Mouse (Mus musculus) brain, adult 2 months (tissue): ENCODE results near the gene Il1rapl1.

Source experiments
- DNase-seq: peaks from one replicate; pipeline ENCODE4 v3.0.0; 2011; ENCODE audit warnings: low read depth, low spot score

The Il1rapl1 gene

GRCm38 (mm10) chrX:87655644-87656043 is 459.8 kb downstream of the Il1rapl1 start:
- DNase-seq = peak; percentile 43

DNA sequence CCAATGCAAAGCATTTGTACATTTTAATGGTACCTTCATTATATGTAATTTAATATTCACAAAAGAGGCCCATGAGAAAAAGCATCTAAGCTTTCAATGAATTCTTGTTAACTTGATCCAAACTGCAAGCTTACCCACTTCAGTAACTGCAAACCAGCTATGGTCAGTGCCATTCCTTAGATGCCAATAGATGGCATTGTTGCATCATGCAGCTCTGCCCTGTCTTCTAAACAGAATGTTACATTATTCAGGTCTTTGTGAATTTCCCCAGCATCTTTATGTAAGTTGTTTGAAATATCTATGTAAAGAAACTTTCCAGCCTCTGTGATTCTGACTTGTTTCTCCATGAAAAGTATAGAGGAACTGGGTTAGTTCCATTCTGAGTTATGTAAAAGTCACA is 514.5 kb downstream of the Il1rapl1 start:
- DNase-seq = peak; percentile 75

DNA sequence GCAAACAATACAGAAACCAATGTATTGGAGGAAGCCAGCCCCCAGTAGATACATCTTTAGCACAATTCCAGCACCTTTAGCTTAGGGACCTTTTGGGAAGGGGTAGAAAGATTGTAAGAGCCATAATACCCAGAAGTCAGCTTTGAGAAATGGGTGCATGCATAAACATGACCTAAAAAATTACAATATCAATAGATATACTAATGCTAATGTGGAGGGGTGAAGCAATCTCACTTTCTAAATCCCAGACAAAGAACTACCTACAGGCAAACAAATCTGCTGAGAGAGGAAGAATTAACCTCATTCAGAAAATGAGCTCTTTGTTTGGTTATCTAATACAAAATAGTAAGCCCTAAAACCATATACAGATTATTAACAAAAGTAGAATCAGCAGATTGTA is 607.4 kb downstream of the Il1rapl1 start:
- DNase-seq = no peak

- DNase-seq = peak; percentile 72
These were observed 612.8 kb downstream of the Il1rapl1 start for GRCm38 (mm10) chrX:87502604-87503003.

GRCm38 (mm10) chrX:87483416-87483815 is 632.0 kb downstream of the Il1rapl1 start:
- peak; percentile 48 for DNase-seq

GRCm38 (mm10) chrX:87238191-87238590 is 877.3 kb downstream of the Il1rapl1 start:
- peak; percentile 95 for DNase-seq

- DNase-seq = no peak
These were observed 890.2 kb downstream of the Il1rapl1 start for GRCm38 (mm10) chrX:87225280-87225679.

- DNase-seq = no peak
These were observed 1113.1 kb downstream of the Il1rapl1 start for GRCm38 (mm10) chrX:87002296-87002695.

GRCm38 (mm10) chrX:86955126-86955525 is 1160.3 kb downstream of the Il1rapl1 start:
- DNase-seq = peak; percentile 12

DNA sequence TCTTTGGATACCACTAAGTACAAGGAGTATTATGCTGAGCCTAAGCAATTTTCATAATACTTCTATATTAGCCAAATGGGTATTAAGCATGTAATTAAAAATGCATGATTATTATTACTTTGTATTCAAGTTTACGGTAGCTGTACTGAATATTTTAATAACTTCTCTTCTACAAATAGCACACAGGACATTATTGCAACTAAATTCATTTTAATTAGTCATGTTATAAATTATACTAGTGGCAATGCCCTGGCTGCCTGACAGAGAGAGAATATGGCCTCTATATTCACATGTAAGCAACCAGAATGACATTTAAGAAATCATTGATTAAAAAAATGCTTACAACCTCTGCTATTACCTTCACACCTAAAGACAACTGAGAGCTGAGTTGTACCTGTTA is 1160.8 kb downstream of the Il1rapl1 start:
- DNase-seq = no peak

- DNase-seq = peak; percentile 2
These were observed 1164.5 kb downstream of the Il1rapl1 start for GRCm38 (mm10) chrX:86950940-86951339.

GRCm38 (mm10) chrX:86949112-86949511 is 1166.3 kb downstream of the Il1rapl1 start:
- DNase-seq = no peak

GRCm38 (mm10) chrX:86854835-86855234 is 1260.6 kb downstream of the Il1rapl1 start:
- DNase-seq = no peak

DNA sequence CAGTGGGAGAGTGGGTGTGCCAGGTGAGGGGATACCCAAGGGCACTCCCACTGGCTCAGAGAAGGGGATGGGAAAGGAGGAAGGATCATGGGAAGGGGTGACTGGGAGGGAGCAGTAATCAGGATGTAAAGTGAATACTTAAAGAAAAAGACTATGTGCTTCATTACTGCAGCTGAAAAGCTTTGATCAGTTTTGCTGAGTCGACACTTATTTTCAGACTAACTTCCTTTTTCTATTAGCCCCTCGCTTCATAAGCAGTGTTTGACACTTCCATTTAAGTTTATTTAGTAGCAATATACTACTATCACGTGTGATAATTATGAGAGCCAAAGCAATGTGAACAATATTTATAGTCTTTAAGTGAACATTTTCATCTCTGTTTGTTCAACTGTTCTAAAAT is 1307.2 kb downstream of the Il1rapl1 start:
- no peak for DNase-seq

- DNase-seq = no peak
These were observed 1312.7 kb downstream of the Il1rapl1 start for GRCm38 (mm10) chrX:86802725-86803124.

DNA sequence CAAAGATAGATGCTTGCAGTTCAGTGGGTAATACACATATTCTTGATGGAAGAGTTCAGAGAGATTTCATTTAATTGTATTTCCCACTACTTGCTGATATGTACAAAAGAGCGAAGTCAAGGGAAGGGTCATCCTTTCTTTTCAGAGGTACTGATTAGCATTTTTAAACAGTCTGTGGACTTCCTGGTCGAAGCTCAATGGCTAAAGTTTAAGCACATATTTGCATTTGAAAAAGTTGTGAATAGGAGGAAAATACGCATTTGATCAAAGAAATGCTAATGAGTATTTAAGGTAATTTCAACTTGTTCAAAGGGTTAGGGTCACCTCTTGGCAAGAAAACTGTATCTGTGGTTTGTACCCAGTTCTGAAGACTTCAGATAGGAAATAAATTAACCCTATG is 1386.6 kb downstream of the Il1rapl1 start:
- DNase-seq = no peak
